Mouse (Mus musculus): ENCODE data around the gene Ablim1.

GRCm38 (mm10) chr19:57067108-57067613 lies 247.6 kb downstream of the Ablim1 start:
- TF ChIP-seq POLR2A (IDR thresholded peaks at IDR 0.05; ENCODE audit: control insufficient read depth, extremely low read depth, insufficient read depth, low read length, poor library complexity) = no peak
- TF ChIP-seq CTCF (IDR thresholded peaks at IDR 0.05; ENCODE audit: borderline replicate concordance, control insufficient read depth, extremely low read depth, insufficient read depth, low read length, poor library complexity) = no peak

Data from thymus, adult 2 months (tissue).